Mouse (Mus musculus): ENCODE data around the gene S100a6.

The S100a6 gene

GRCm38 (mm10) chr3:90629298-90629697 lies 16.6 kb downstream of the S100a6 start:
- DNase-seq, result no peak

GRCm38 (mm10) chr3:90631984-90632383 lies 19.3 kb downstream of the S100a6 start:
- DNase-seq, result no peak

- no peak for DNase-seq
Measured at GRCm38 (mm10) chr3:90638511-90639275, 26.0 kb downstream of the S100a6 start.

GRCm38 (mm10) chr3:90639511-90640154 lies 27.0 kb downstream of the S100a6 start:
- no peak for DNase-seq

GRCm38 (mm10) chr3:90640981-90641380 lies 28.3 kb downstream of the S100a6 start:
- no peak for DNase-seq

- DNase-seq, result no peak
Measured at GRCm38 (mm10) chr3:90644220-90644619, 31.5 kb downstream of the S100a6 start.

GRCm38 (mm10) chr3:90647291-90647690 lies 34.6 kb downstream of the S100a6 start:
- no peak for DNase-seq

- no peak for DNase-seq
Measured at GRCm38 (mm10) chr3:90648981-90649380, 36.3 kb downstream of the S100a6 start.

GRCm38 (mm10) chr3:90649832-90650231 lies 37.1 kb downstream of the S100a6 start:
- no peak for DNase-seq

GRCm38 (mm10) chr3:90652878-90653508 lies 40.3 kb downstream of the S100a6 start:
- peak; percentile 28 for DNase-seq

- no peak for DNase-seq
Measured at GRCm38 (mm10) chr3:90653717-90654116, 41.0 kb downstream of the S100a6 start, which contains the start of gene S100a7a. S100a7a (plus strand) TSS chr3:90654017.

- DNase-seq, result no peak
Measured at GRCm38 (mm10) chr3:90657405-90657804, 44.7 kb downstream of the S100a6 start.

- no peak for DNase-seq
Measured at GRCm38 (mm10) chr3:90659364-90660044, 46.8 kb downstream of the S100a6 start.

GRCm38 (mm10) chr3:90664219-90664618 lies 51.5 kb downstream of the S100a6 start:
- DNase-seq, result no peak

GRCm38 (mm10) chr3:90668846-90669245 lies 56.2 kb downstream of the S100a6 start, which contains the start of gene S100a8:
S100a8 (plus strand) TSS chr3:90668978.
- no peak for DNase-seq

All from cerebellum, adult 11-12 months (tissue).